Mouse (Mus musculus): ENCODE results near the gene Dap. TPM values are rescaled to one million over a fixed set of nuclear protein-coding genes. Genes with fewer than 3 reads are reported as not detected.

Dap gene
- total and polyA plus RNA-seq, 2 experiments = 53.6 to 156 TPM

- WGBS = 89% methylated on average over 6 of the region's 6 CpGs
- H3K27me3 ChIP-seq (ENCODE audit: control insufficient read depth, insufficient read depth, low read length) = no peaks in the 10 kb centered on the region
- H3K9ac ChIP-seq (ENCODE audit: low read depth, low read length) = no peak overlapping the region
- TF ChIP-seq CTCF (IDR thresholded peaks at IDR 0.05; ENCODE audit: low read depth, low read length) = no peak
- TF ChIP-seq POLR2A (IDR thresholded peaks at IDR 0.05; ENCODE audit: extremely low read depth, insufficient read depth, low read length) = no peak
- H3K27ac ChIP-seq (replicated peaks; ENCODE audit: insufficient read depth, low read depth, low read length) = no peak overlapping the region
- H3K4me3 ChIP-seq (ENCODE audit: insufficient read depth, low read depth, low read length) = no peak overlapping the region
- H3K4me1 ChIP-seq (ENCODE audit: control insufficient read depth, insufficient read depth, low read length) = peaks cover 5% of the 10 kb centered on the region
- DNase-seq (ENCODE audit: extremely low read depth, low read depth, low spot score) = no peak
- H3K36me3 ChIP-seq (ENCODE audit: control insufficient read depth, insufficient read depth, low read length) = peaks cover under 1% of the 10 kb centered on the region; the same call in 1 of the 2 replicates
- peaks cover 7% of the 10 kb centered on the region; the same call in 1 of the 2 replicates for H3K79me2 ChIP-seq (ENCODE audit: control insufficient read depth, insufficient read depth, low read length)
Observed at GRCm38 (mm10) chr15:31268148-31268547, 44.0 kb downstream of the Dap start.

- H3K27ac ChIP-seq (replicated peaks; ENCODE audit: insufficient read depth, low read depth, low read length) = no peak overlapping the region
- H3K79me2 ChIP-seq (ENCODE audit: control insufficient read depth, insufficient read depth, low read length) = peaks cover 7% of the 10 kb centered on the region; the same call in 1 of the 2 replicates
- WGBS = 70% methylated on average over 4 of the region's 4 CpGs
- peaks cover 13% of the 10 kb centered on the region; the same call in 1 of the 2 replicates for H3K36me3 ChIP-seq (ENCODE audit: control insufficient read depth, insufficient read depth, low read length)
- no peaks in the 10 kb centered on the region for H3K27me3 ChIP-seq (ENCODE audit: control insufficient read depth, insufficient read depth, low read length)
- H3K4me1 ChIP-seq (ENCODE audit: control insufficient read depth, insufficient read depth, low read length) = peaks cover 2% of the 10 kb centered on the region
- no peak for DNase-seq (ENCODE audit: extremely low read depth, low read depth, low spot score)
- TF ChIP-seq CTCF (IDR thresholded peaks at IDR 0.05; ENCODE audit: low read depth, low read length) (no peak), POLR2A (IDR thresholded peaks at IDR 0.05; ENCODE audit: extremely low read depth, insufficient read depth, low read length) (no peak)
- no peak overlapping the region for H3K4me3 ChIP-seq (ENCODE audit: insufficient read depth, low read depth, low read length)
- H3K9ac ChIP-seq (ENCODE audit: low read depth, low read length) = no peak overlapping the region
Observed at GRCm38 (mm10) chr15:31269558-31269957, 45.4 kb downstream of the Dap start.

- DNase-seq (ENCODE audit: extremely low read depth, low read depth, low spot score) = no peak
- H3K4me1 ChIP-seq (ENCODE audit: control insufficient read depth, insufficient read depth, low read length) = no peaks in the 10 kb centered on the region
- H3K9ac ChIP-seq (ENCODE audit: low read depth, low read length) = no peak overlapping the region
- 88% methylated on average over 7 of the region's 7 CpGs for WGBS
- H3K27ac ChIP-seq (replicated peaks; ENCODE audit: insufficient read depth, low read depth, low read length) = no peak overlapping the region
- H3K36me3 ChIP-seq (ENCODE audit: control insufficient read depth, insufficient read depth, low read length) = peaks cover 13% of the 10 kb centered on the region; the same call in 1 of the 2 replicates
- H3K79me2 ChIP-seq (ENCODE audit: control insufficient read depth, insufficient read depth, low read length) = no peaks in the 10 kb centered on the region
- H3K4me3 ChIP-seq (ENCODE audit: insufficient read depth, low read depth, low read length) = no peak overlapping the region
- no peaks in the 10 kb centered on the region for H3K27me3 ChIP-seq (ENCODE audit: control insufficient read depth, insufficient read depth, low read length)
- TF ChIP-seq POLR2A (IDR thresholded peaks at IDR 0.05; ENCODE audit: extremely low read depth, insufficient read depth, low read length) (no peak), CTCF (IDR thresholded peaks at IDR 0.05; ENCODE audit: low read depth, low read length) (no peak)
Observed at GRCm38 (mm10) chr15:31272695-31273094, 48.6 kb downstream of the Dap start.

GRCm38 (mm10) chr15:31273509-31273908 lies 49.4 kb downstream of the Dap start:
- Histone ChIP-seq H3K4me1 (ENCODE audit: control insufficient read depth, insufficient read depth, low read length) (peaks cover 3% of the 10 kb centered on the region), H3K27me3 (ENCODE audit: control insufficient read depth, insufficient read depth, low read length) (no peaks in the 10 kb centered on the region), H3K36me3 (ENCODE audit: control insufficient read depth, insufficient read depth, low read length) (peaks cover 13% of the 10 kb centered on the region; the same call in 1 of the 2 replicates), H3K79me2 (ENCODE audit: control insufficient read depth, insufficient read depth, low read length) (no peaks in the 10 kb centered on the region), H3K9ac (ENCODE audit: low read depth, low read length) (no peak overlapping the region), H3K4me3 (ENCODE audit: insufficient read depth, low read depth, low read length) (no peak overlapping the region), H3K27ac (replicated peaks; ENCODE audit: insufficient read depth, low read depth, low read length) (no peak overlapping the region)
- WGBS = 76% methylated on average over 10 of the region's 10 CpGs
- DNase-seq (ENCODE audit: extremely low read depth, low read depth, low spot score) = no peak
- TF ChIP-seq POLR2A (IDR thresholded peaks at IDR 0.05; ENCODE audit: extremely low read depth, insufficient read depth, low read length) = no peak
- no peak for TF ChIP-seq CTCF (IDR thresholded peaks at IDR 0.05; ENCODE audit: low read depth, low read length)

- H3K36me3 ChIP-seq (ENCODE audit: control insufficient read depth, insufficient read depth, low read length) = peaks cover 12% of the 10 kb centered on the region; the same call in 1 of the 2 replicates
- peaks cover 3% of the 10 kb centered on the region for H3K4me1 ChIP-seq (ENCODE audit: control insufficient read depth, insufficient read depth, low read length)
- TF ChIP-seq CTCF (IDR thresholded peaks at IDR 0.05; ENCODE audit: low read depth, low read length) (no peak), POLR2A (IDR thresholded peaks at IDR 0.05; ENCODE audit: extremely low read depth, insufficient read depth, low read length) (no peak)
- DNase-seq (ENCODE audit: extremely low read depth, low read depth, low spot score) = no peak
- no peak overlapping the region for H3K9ac ChIP-seq (ENCODE audit: low read depth, low read length)
- H3K27ac ChIP-seq (replicated peaks; ENCODE audit: insufficient read depth, low read depth, low read length) = no peak overlapping the region
- H3K79me2 ChIP-seq (ENCODE audit: control insufficient read depth, insufficient read depth, low read length) = no peaks in the 10 kb centered on the region
- 51% methylated on average over 4 of the region's 4 CpGs for WGBS
- no peaks in the 10 kb centered on the region for H3K27me3 ChIP-seq (ENCODE audit: control insufficient read depth, insufficient read depth, low read length)
- no peak overlapping the region for H3K4me3 ChIP-seq (ENCODE audit: insufficient read depth, low read depth, low read length)
Observed at GRCm38 (mm10) chr15:31278090-31278489, 54.0 kb downstream of the Dap start.

GRCm38 (mm10) chr15:31279120-31279519 lies 55.0 kb downstream of the Dap start:
- H3K4me1 ChIP-seq (ENCODE audit: control insufficient read depth, insufficient read depth, low read length) = peaks cover 3% of the 10 kb centered on the region
- H3K4me3 ChIP-seq (ENCODE audit: insufficient read depth, low read depth, low read length) = no peak overlapping the region
- H3K27ac ChIP-seq (replicated peaks; ENCODE audit: insufficient read depth, low read depth, low read length) = no peak overlapping the region
- no peak overlapping the region for H3K9ac ChIP-seq (ENCODE audit: low read depth, low read length)
- H3K79me2 ChIP-seq (ENCODE audit: control insufficient read depth, insufficient read depth, low read length) = no peaks in the 10 kb centered on the region
- WGBS = 51% methylated on average over 2 of the region's 2 CpGs
- peaks cover 4% of the 10 kb centered on the region; the same call in 1 of the 2 replicates for H3K36me3 ChIP-seq (ENCODE audit: control insufficient read depth, insufficient read depth, low read length)
- DNase-seq (ENCODE audit: extremely low read depth, low read depth, low spot score) = no peak
- TF ChIP-seq CTCF (IDR thresholded peaks at IDR 0.05; ENCODE audit: low read depth, low read length) (no peak), POLR2A (IDR thresholded peaks at IDR 0.05; ENCODE audit: extremely low read depth, insufficient read depth, low read length) (no peak)
- no peaks in the 10 kb centered on the region for H3K27me3 ChIP-seq (ENCODE audit: control insufficient read depth, insufficient read depth, low read length)

Measured in liver, adult 2 months (tissue).